Mouse (Mus musculus): ENCODE measurements around the gene Lpo.
"Not testable (repeated sequence)": the region's sequence is repeated elsewhere in the genome, so short reads cannot be mapped to it uniquely, and the experiment has no call there.

Gene Lpo

GRCm38 (mm10) chr11:87828239-87828900, at the start of gene Lpo:
Gene Lpo (minus strand): TSS chr11:87828289.
- no peak for DNase-seq

- DNase-seq: no peak
Measured at GRCm38 (mm10) chr11:87875436-87875835, 47.3 kb upstream of the Lpo start, which contains the start of gene Epx. Gene Epx (minus strand): TSS chr11:87875536.

DNA sequence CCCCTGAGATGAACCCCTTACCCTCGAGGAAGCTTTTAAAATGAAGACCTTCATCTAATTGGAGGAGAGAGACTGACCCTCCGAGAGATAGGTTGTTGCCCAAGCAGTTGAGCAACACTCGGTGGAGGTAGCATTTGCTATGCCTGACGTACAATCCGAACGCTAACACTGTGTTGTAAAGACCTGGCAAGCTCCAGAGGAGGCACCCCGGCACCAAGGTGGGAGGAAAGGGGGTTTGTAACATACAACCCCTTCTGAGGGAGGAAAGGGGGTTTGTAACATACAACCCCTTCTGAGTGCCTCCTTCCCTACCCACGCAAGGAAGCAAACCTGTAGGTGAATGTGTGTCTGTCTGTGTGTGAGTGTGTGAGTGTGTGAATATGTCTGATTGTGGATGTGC, 43.7 kb upstream of the Lpo start:
- no peak for DNase-seq

GRCm38 (mm10) chr11:87870096-87870495, 42.0 kb upstream of the Lpo start:
- no peak for DNase-seq

DNA sequence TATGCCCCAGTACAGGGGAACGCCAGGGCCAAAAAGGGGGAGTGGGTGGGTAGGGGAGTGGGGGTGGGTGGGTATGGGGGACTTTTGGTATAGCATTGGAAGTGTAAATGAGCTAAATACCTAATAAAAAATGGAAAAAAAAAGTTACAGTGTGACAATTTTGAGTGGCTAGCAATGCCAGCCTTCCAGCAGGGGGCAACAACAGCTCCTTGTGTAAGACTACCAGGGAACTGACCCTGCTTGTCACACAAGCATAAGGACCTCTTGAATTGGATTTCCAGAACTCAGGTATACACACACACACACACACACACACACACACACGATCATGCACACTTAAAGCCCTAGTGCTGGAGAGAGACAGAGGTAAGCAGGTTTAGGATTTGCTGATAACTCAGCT, 38.8 kb upstream of the Lpo start:
- not testable (repeated sequence) for DNase-seq

- no peak for DNase-seq
Measured at GRCm38 (mm10) chr11:87862805-87863204, 34.7 kb upstream of the Lpo start.

DNA sequence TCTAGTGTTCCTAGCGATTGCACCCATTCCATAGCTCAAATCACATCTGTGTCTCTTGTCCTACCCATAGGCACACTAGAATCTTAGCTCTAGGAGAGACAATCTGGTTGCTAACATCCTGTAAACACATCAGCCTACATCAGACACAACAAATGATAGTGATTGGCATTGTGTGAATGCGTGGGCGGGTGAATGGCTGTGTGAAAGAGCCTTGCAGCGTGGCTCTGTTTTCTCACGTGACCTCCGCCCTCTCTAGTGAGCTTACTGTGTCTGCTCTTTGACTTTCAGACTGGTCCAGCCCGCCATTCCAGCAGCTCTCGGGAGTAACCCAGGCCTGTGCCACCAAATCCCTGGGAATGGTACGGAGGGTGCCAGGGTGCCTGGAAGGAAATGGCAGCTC, 32.3 kb upstream of the Lpo start:
- no peak for DNase-seq

DNA sequence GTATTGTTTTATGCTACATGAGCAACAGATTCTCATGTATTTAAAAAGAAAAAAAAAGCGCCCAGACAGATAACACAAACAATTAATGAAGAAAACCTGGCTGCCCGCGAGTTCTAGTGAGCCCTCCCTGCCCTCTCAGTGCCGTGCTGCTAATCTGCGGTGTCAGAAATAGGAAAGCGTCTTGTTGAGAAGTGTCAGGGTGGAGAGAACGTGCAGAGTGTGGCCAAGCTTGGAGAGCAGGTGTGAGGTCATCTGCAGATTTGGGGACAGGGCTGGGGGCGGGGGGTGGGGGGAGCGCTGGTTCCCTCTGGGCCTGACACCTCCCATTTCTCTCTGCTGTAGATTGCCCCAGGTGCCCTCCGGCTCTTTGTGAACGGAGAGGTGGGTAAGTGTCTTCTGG, 31.2 kb upstream of the Lpo start:
- no peak for DNase-seq

GRCm38 (mm10) chr11:87854550-87854949, 26.5 kb upstream of the Lpo start:
- no peak for DNase-seq

DNA sequence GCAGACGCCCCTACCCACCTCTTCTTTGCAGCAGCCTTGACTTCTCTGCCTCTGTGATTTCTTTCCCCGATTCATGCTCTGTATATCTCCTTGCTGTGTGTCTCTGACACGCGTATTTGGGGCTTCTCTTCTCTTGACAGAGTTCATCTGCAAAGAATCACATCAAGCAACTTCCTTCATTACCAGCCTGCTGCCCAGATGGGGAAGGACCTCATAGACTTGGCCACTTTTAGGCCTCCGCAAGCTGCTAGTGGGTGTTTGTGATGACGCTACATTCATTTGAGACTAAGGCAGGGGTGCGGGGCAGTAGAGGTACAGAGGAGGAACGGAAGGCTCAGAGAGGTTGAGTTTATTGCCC, 25.5 kb upstream of the Lpo start:
- DNase-seq: peak; percentile 19

GRCm38 (mm10) chr11:87852690-87853596, 24.9 kb upstream of the Lpo start, which contains the start of gene Mks1:
Gene Mks1 (plus strand): TSS chr11:87853215.
- peak; percentile 87 for DNase-seq

DNA sequence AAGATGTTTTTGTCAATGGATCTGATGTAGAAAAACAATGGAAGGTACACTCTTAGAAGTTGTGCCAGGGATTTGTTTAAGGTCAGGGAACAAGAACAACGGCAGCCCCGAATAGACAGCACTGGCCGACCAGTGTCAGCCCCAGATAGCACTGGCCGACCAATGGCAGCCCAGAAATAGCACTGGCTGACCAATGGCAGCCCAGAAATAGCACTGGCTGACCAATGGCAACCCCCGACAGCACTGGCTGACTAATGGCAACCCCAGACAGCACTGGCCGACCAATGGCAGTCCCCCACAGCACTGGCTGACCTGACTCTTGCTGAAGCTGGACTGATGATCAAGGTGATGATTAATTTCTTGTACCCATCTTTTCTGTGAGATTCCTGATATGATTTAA, 19.8 kb upstream of the Lpo start:
- DNase-seq: no peak

DNA sequence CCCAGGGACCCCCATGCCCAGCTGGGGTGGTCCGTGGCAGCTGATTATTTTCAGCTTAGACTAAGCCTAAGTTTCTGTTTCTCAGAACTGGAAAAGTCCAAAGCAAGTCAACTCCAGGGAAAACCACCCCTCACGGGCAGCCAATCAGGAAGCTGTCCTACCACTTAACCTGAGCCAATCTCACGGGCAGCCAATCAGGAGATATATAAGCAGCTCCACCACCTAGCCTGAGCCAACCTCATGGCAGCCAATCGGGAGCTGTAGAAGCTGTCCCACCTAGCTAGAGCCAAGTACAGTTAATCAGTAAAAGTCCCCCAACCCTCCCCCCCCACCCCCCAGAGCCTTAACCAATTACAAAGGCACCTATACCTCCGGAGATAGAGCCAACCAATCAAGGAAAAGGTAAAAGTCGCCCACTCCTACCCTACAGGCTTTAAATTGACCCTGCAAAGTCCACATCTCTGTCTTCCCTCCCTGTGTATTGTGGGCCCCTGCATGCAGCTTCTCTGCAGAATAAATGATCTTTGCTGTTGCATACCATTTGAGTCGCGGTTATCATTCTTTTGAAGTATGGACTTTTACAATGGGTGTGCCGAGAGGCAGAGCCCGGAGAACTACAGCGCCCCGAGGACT, 19.0 kb upstream of the Lpo start:
- DNase-seq: no peak

- no peak for DNase-seq
Measured at GRCm38 (mm10) chr11:87841436-87841835, 13.3 kb upstream of the Lpo start.

- no peak for DNase-seq
Measured at GRCm38 (mm10) chr11:87840676-87841075, 12.6 kb upstream of the Lpo start.

DNA sequence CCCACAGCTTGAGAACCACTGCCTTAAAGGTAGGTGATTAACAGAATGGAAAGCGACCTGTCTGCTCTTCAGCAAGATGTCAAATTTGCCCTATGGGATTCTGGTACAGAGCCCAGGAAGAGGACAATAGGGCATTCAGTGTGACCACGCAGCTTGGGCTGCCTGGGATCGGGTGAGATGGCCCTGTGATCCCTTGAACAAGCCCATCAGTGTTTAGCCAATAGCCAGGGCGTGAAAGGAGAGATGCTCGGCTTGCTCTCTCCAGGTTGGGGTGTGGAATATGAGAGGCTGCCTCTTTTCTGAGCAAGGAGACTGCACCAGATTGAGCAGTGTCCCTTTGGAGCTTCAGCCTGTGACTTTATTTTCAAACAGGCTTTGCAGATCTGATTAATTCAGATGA, 6.6 kb downstream of the Lpo start:
- no peak for DNase-seq

GRCm38 (mm10) chr11:87817443-87817773, 10.7 kb downstream of the Lpo start:
- DNase-seq: no peak

DNA sequence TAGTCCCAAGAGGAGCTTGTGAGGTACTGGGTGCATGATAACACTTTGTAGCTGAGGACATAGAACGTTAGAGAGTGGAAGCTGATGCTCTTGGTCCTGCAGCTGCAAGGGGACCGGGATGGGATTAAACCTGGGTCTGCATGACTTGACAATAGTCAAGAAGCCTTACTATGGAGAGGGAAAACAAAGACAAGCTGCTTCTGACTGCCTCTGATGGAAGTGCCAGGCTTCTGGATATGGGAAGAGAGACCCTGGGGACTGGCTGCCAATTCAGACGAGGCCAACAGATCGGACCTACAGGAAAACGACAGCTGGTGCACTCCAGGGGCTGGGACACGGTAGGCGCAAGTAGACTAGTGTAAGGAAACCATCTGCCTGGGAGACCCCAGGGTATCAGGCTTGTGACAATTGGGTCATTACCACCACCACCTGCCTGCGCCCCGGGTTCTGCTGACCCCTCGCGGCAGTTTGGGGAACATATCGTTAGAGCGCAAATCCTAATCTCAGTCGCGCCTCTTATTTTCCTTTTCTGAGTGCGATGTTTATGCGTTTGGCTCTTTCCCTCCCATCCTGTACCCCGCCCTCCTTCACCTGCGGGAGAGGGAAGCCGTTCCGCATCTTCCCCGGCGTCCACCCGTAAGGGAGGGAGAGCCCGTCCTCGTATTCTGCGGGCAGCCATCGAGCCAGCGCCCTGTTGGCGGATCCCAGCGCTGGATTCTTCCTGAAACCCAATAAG, 11.2 kb downstream of the Lpo start:
- DNase-seq: peak; percentile 81

DNA sequence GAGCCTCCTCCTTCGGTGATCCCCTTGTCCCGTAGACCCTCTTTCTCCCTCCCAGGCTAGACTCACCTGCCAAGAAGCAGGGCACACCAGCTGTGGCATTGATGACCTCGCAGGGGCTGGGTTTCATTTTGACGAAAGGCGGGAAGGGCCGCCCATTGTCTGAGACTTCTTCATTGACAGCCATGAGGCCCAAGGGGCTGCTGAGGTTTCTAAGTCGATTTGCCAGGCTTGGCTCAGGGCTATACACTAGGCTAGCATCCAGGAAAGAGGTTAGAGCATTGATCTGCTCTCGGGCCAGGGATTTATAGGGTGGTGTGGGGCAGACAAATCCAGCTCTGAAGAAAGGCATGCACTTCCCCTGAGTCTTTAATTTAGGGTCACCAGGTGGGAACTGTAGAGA, 13.3 kb downstream of the Lpo start:
- no peak for DNase-seq

GRCm38 (mm10) chr11:87811396-87811795, 16.7 kb downstream of the Lpo start:
- no peak for DNase-seq

GRCm38 (mm10) chr11:87808236-87808635, 19.9 kb downstream of the Lpo start:
- no peak for DNase-seq

DNA sequence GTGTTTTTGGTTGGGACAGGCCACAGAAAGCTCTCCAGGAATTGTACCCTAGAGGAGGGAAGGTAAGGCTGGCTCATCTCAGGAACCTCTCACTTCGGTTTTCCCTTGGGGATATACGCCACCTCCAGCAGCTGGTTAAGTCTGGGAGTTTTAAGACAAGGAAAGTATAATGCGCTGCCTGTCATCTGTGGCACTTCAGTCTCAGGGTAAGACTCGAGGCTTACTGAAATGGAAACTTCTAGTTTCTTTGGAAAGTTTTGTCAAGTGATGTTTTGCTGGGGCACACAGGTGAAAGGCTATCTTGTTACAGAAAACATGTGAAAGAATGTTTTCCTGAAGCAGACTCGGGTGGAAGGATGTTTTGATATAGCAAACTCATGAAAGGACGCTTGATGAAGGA, 20.7 kb downstream of the Lpo start:
- no peak for DNase-seq

DNA sequence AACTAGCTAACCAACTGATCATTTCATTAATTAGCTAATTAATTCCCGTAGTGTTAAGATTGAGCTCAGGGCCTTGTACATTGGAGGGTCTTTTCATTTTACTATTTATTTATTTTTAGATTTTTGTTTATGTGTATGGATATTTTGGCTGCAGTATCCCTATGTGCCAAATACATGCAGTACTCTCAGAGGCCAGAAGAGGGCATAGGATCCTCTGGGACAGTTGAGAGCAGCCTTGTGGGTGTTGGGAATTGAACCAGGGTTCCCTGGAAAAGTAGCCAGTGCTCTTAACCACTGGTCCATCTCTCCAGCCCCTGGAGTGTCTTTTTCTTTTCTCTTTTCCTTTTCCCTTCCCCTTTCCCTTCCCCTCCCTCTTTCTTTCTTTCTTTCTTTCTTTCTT, 22.6 kb downstream of the Lpo start:
- DNase-seq: no peak

All from cerebellum, adult 9-10 months (tissue).